8 mouse cellular contexts compared by ENCODE assay signal in the genomic region with DNA sequence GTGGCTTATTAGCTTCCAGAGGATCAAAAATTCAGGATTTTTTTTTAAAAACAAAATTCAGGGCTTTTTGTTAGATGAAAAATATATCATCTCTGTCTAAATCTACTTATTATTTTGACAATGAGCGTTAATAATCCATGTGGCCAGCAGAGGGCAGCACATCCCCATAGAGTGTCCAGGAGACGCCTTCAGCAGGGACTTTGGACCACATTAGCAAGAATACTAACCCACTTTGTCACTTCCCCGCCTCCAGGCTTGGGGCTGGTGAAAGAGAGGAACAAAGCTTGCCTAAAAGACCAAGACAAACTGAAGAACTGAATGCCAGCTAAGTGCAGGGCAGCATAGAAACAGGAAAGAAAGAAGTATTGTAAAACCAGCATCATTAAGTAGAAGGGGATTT. TPM values are rescaled to one million over a fixed set of nuclear protein-coding genes. Genes with fewer than 3 reads are reported as not detected.
DNase-seq lines count a peak whose midpoint lies in the region; ATAC-seq and TF ChIP-seq lines count a peak whose summit lies in the region.

No protein-coding gene starts in this region.

- peaks cover 5 to 28% of the 10 kb centered on the region in 2 experiments; a peak in 3 of 4 replicates for H3K4me1 ChIP-seq in CH12.LX (ENCODE audit: control insufficient read depth in 1 of 2, insufficient read depth in 2 of 2)
- peaks cover 16% of the 10 kb centered on the region for H3K4me1 ChIP-seq in liver, postnatal 0 days (ENCODE audit: insufficient read depth)

- H3K27ac ChIP-seq in CH12.LX (ENCODE audit: insufficient read depth, low read depth), result no peak overlapping the region
- H3K27ac ChIP-seq in liver, postnatal 0 days (ENCODE audit: low read depth), result no peak overlapping the region

- TF ChIP-seq CTCF in CH12.LX (conservative IDR thresholded peaks at IDR 0.05 in 1 of 2, IDR thresholded peaks at IDR 0.05 in 1 of 2; ENCODE audit: low read depth in 2 of 2, low read length in 2 of 2), result peak; percentile 53 to 93
- peak; percentile 95 for TF ChIP-seq CTCF in liver, postnatal 0 days (IDR thresholded peaks at IDR 0.05; ENCODE audit: low read depth)

- H3K9me3 ChIP-seq in CH12.LX (replicated peaks; ENCODE audit: low read length), result peaks cover 18% of the 10 kb centered on the region
- 0 out of 2 replicates have a peak, but pooled peaks cover 5% of the 10 kb centered on the region for H3K9me3 ChIP-seq in liver, postnatal 0 days (ENCODE audit: low read length)

- no peak overlapping the region for H3K4me2 ChIP-seq in CH12.LX (ENCODE audit: insufficient read depth, low read depth, poor library complexity, severe bottlenecking)
- no peak overlapping the region for H3K4me2 ChIP-seq in liver, postnatal 0 days (ENCODE audit: low read depth, low read length)

- TF ChIP-seq RAD21 in CH12.LX (IDR thresholded peaks at IDR 0.05; ENCODE audit: low read depth, low read length), result peak; percentile 100

- dilution Hi-C loops in CH12.LX (cut with MboI; ENCODE audit: extremely low pct_ligation_motif_present, extremely low pct_unique_long_range_greater_than_20kb, low sequenced_read_pairs), result no loop called here

- H3K36me3 ChIP-seq in CH12.LX (replicated peaks in 1 of 2; ENCODE audit: control insufficient read depth in 1 of 2, insufficient read depth in 1 of 2, low read length in 1 of 2), result no peaks in the 10 kb centered on the region
- no peaks in the 10 kb centered on the region for H3K36me3 ChIP-seq in liver, postnatal 0 days (replicated peaks; ENCODE audit: insufficient read depth, low read length)

- no peak overlapping the region for H3K9ac ChIP-seq in CH12.LX (ENCODE audit: insufficient read depth, low read depth)
- no peak overlapping the region for H3K9ac ChIP-seq in liver, postnatal 0 days (replicated peaks)

- peaks cover 9% of the 10 kb centered on the region for H3K79me2 ChIP-seq in CH12.LX (replicated peaks; ENCODE audit: control insufficient read depth, extremely low read depth, insufficient read depth, poor library complexity, severe bottlenecking)

- H3K27me3 ChIP-seq in CH12.LX (replicated peaks), result no peaks in the 10 kb centered on the region
- no peaks in the 10 kb centered on the region for H3K27me3 ChIP-seq in liver, postnatal 0 days (ENCODE audit: insufficient read depth, low read length)

- DNase-seq in 3134 (ENCODE audit: extremely low read depth, insufficient read length, low spot score), result peak; percentile 40
- peak; percentile 91 for DNase-seq in CH12.LX (ENCODE audit: extremely low read depth)
- DNase-seq in c-Kit-positive CD71-negative TER-119-negative erythroid progenitor cells, embryonic 14.5 days (ENCODE audit: low read depth), result peak; percentile 79
- DNase-seq in frontal cortex, adult 2 months (ENCODE audit: extremely low spot score in 1 of 2, low spot score in 1 of 2), result peak; percentile 54 to 93
- peak; percentile 81 to 92 for DNase-seq in kidney, postnatal 36 days
- DNase-seq in liver, postnatal 0 days, result peak; percentile 88
- peak; percentile 53 to 58 for DNase-seq in right cerebral cortex, postnatal 36 days (ENCODE audit: low spot score in 2 of 2)
- peak; percentile 48 to 82 for DNase-seq in urinary bladder, postnatal 4 days (ENCODE audit: low spot score in 2 of 2)

- no peak for ATAC-seq in liver, postnatal 0 days

- no peak for TF ChIP-seq EP300 in CH12.LX (IDR thresholded peaks at IDR 0.05; ENCODE audit: low read length)
- peak; percentile 25; the same call in 1 of the 2 replicates for TF ChIP-seq EP300 in liver, postnatal 0 days (IDR thresholded peaks at IDR 0.05; ENCODE audit: low read depth)

- TF ChIP-seq POLR2A in CH12.LX (IDR thresholded peaks at IDR 0.05; ENCODE audit: low read depth, low read length), result no peak

- in situ Hi-C loops in CH12.LX (cut with MboI; ENCODE audit: low pct_ligation_motif_present, low pct_unique_long_range_greater_than_20kb, low sequenced_read_pairs), result loop anchor here (5.0 to 25.0 kb wide), 4 partner anchors 167 to 612 kb away; no protein-coding TSS in a partner anchor

- no peak overlapping the region for H3K4me3 ChIP-seq in CH12.LX (replicated peaks in 1 of 3; ENCODE audit: low read depth in 2 of 3, low read length in 2 of 3, poor library complexity in 1 of 3)
- H3K4me3 ChIP-seq in liver, postnatal 0 days (ENCODE audit: low read depth, low read length), result no peak overlapping the region

- 2% methylated on average over 3 of the region's 3 CpGs for WGBS in liver, postnatal 0 days (ENCODE audit: insufficient replicate concordance)

TF ChIP-seq in CH12.LX, 34 proteins besides CTCF, POLR2A, EP300 and RAD21:
- TF ChIP-seq POLR2AphosphoS2 (IDR thresholded peaks at IDR 0.05; ENCODE audit: low read depth, low read length) (no peak), MXI1 (IDR thresholded peaks at IDR 0.05; ENCODE audit: low read depth, low read length) (peak; percentile 54; the same call in 1 of the 2 replicates), HCFC1 (IDR thresholded peaks at IDR 0.05; ENCODE audit: low read depth, low read length) (no peak), ZC3H11A (IDR thresholded peaks at IDR 0.05; ENCODE audit: low read depth, low read length) (peak; percentile 98), MAFK (IDR thresholded peaks at IDR 0.05; ENCODE audit: insufficient replicate concordance, low read length) (no peak), MYC (IDR thresholded peaks at IDR 0.05; ENCODE audit: low read depth, low read length) (peak; percentile 54; the same call in 1 of the 2 replicates), E2F4 (IDR thresholded peaks at IDR 0.05; ENCODE audit: insufficient replicate concordance, low read depth, low read length) (no peak), JUN (IDR thresholded peaks at IDR 0.05; ENCODE audit: insufficient read depth, low read depth, low read length) (no peak), NRF1 (IDR thresholded peaks at IDR 0.05; ENCODE audit: low read depth, low read length) (no peak), SMC3 (IDR thresholded peaks at IDR 0.05; ENCODE audit: low read depth, low read length) (peak; percentile 96), TCF12 (IDR thresholded peaks at IDR 0.05; ENCODE audit: low read depth, low read length) (no peak), KAT2A (IDR thresholded peaks at IDR 0.05; ENCODE audit: insufficient replicate concordance, low read length) (no peak), CHD2 (IDR thresholded peaks at IDR 0.05; ENCODE audit: low read length) (no peak), JUND (conservative IDR thresholded peaks at IDR 0.05; ENCODE audit: low read depth, low read length) (peak; percentile 28; the same call in 1 of the 2 replicates), ZMIZ1 (IDR thresholded peaks at IDR 0.05; ENCODE audit: low read depth, low read length) (no peak), RCOR1 (conservative IDR thresholded peaks at IDR 0.05; ENCODE audit: low read depth, low read length) (no peak), USF1 (IDR thresholded peaks at IDR 0.05; ENCODE audit: low read depth, low read length) (no peak)

RNA-seq across cellular contexts. Expression of gene Cd24a, which starts 3.1 kb away (rescaled TPM):
- 469 and 899 TPM in 2 replicates for total RNA-seq in CH12.LX (2012; rRNA removed)
- total RNA-seq in CH12.LX (2014; rRNA removed), result 2,721 and 2,766 TPM in 2 replicates
- polyA plus RNA-seq in CH12.LX (2012; ENCODE audit: insufficient read length, low read depth), result 1,820 and 2,120 TPM in 2 replicates
- 42.8 and 43.2 TPM in 2 replicates for polyA plus RNA-seq in frontal cortex, adult 2 months (2012; rRNA removed)
- 449 and 461 TPM in 2 replicates for polyA plus RNA-seq in liver, postnatal 0 days (2015; fragmentation: Nextera tagmentation; extraction: Ambion mirVana)

RNA-seq across cellular contexts. Expression of gene 1700021F05Rik, which starts 34.2 kb away (rescaled TPM):
- 33.0 and 34.2 TPM in 2 replicates for total RNA-seq in CH12.LX (2012; rRNA removed)
- 50.0 and 53.0 TPM in 2 replicates for total RNA-seq in CH12.LX (2014; rRNA removed)
- 70.3 and 99.0 TPM in 2 replicates for polyA plus RNA-seq in CH12.LX (2012; ENCODE audit: insufficient read length, low read depth)
- 40.7 and 46.0 TPM in 2 replicates for polyA plus RNA-seq in frontal cortex, adult 2 months (2012; rRNA removed)
- 31.2 and 32.5 TPM in 2 replicates for polyA plus RNA-seq in liver, postnatal 0 days (2015; fragmentation: Nextera tagmentation; extraction: Ambion mirVana)

RNA-seq across cellular contexts. Expression of gene Gm9803, which starts 51.1 kb away (rescaled TPM):
- total RNA-seq in CH12.LX (2012; rRNA removed) (16.2 and 23.2 TPM in 2 replicates), CH12.LX (2014; rRNA removed) (56.6 and 99.7 TPM in 2 replicates)
- 120 and 128 TPM in 2 replicates for polyA plus RNA-seq in CH12.LX (2012; ENCODE audit: insufficient read length, low read depth)
- 15.4 and 24.6 TPM in 2 replicates for polyA plus RNA-seq in frontal cortex, adult 2 months (2012; rRNA removed)
- polyA plus RNA-seq in liver, postnatal 0 days (2015; fragmentation: Nextera tagmentation; extraction: Ambion mirVana), result 7.8 and 8.7 TPM in 2 replicates

Comparison
In these comparisons a context has a peak if more than half of its experiments do, and no peak if none do; other contexts are left out.
1. DNase-seq: peak in every context shown above with its lines; median percentile 91 in CH12.LX; 88 in liver, postnatal 0 days; 86 in kidney, postnatal 36 days; 79 in c-Kit-positive CD71-negative TER-119-negative erythroid progenitor cells, embryonic 14.5 days; 74 in frontal cortex, adult 2 months; 65 in urinary bladder, postnatal 4 days; 56 in right cerebral cortex, postnatal 36 days; 40 in 3134.
2. RNA of gene Cd24a, which starts 3.1 kb away (polyA plus RNA-seq): 1,820 to 2,120 TPM in CH12.LX and 449 to 461 TPM in liver, postnatal 0 days; 42.8 to 43.2 TPM in frontal cortex, adult 2 months; every median in the first group is over 10 times any median in the second.